Mouse (Mus musculus): ENCODE data around the gene Amz2. TPM values are rescaled to one million over a fixed set of nuclear protein-coding genes. Genes with fewer than 3 reads are reported as not detected.
"Not testable (repeated sequence)": the region's sequence is repeated elsewhere in the genome, so short reads cannot be mapped to it uniquely, and the experiment has no call there.

The Amz2 gene
- total RNA-seq, 2 experiments from 2014 or later = 61.9 to 62.2 TPM

DNA sequence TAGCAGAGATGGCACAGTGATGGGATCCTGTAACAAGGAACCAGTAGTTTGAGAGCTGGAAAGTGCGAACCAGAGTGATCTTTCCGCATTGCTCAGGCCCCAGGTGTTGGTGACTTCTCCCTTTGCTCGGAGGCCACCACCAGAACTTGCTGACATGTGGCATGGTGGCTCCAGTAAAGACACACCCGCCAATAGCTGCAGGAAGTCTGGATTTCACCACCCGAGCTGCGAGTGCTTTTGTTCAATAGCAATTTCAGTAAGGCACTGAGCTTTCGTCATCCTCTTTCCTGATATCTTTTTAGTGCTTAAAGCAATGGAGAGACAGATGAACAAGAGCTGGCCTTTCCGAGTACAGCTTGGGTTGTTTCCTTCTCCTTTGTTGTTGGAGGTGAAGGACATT, 54.7 kb downstream of the Amz2 start:
- no peak for DNase-seq (ENCODE audit: low spot score in 2 of 2)
- intact Hi-C loops (cut with DNase I) = no loop called here

DNA sequence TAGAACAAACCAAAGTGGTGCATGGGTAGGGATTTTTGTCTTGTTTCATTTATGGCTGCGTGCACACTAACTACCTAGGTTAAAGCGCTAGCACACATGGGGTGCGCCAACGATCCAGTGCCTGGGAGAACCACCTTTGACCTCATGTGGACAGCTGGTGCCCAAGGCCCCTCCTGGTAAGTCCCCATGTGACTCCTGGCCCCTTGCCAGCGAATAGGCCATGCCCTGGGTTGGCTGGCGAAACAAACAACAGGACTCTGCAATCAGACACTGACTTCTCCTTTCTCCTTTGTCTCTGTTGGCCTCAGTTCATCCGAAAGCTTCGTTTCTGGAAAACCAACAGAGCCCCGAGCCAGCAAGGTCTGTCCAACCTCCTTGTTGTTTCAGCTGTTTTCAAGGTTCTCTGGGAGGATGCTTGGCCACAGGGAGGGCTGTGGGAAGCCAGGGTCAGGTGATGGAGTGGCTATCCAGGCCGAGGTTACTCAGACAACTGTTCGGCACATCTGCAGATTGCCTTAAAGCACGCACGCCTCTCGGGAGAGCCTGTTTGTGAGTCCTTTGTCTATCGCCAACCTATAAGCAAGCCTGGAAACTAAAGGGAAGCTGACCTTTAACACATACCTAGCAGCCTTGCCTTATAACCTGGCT, 59.8 kb downstream of the Amz2 start:
- intact Hi-C loops (cut with DNase I) = no loop called here
- peak; percentile 26 to 37 for DNase-seq (ENCODE audit: low spot score in 2 of 2)

DNA sequence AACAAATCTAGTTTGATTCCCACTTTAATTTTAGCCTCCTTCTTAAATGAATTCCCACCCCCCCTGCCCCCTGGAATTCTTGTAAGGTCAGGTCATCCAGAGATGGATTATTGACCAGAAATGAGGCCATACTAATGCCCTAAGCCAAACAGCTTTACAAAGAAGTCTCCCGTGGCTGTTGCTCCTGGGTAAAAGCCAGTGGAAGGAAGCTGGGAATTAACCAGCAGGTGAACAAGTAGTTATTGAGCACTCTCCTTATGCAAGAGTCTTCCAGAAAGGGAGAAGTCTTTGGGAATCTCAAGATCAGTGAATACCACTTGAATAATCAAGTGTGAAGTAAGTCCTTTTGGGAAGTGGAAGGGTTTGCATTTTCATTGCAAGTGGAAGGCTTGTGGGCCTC, 61.4 kb downstream of the Amz2 start:
- no peak for DNase-seq (ENCODE audit: low spot score in 2 of 2)
- intact Hi-C loops (cut with DNase I) = no loop called here

DNA sequence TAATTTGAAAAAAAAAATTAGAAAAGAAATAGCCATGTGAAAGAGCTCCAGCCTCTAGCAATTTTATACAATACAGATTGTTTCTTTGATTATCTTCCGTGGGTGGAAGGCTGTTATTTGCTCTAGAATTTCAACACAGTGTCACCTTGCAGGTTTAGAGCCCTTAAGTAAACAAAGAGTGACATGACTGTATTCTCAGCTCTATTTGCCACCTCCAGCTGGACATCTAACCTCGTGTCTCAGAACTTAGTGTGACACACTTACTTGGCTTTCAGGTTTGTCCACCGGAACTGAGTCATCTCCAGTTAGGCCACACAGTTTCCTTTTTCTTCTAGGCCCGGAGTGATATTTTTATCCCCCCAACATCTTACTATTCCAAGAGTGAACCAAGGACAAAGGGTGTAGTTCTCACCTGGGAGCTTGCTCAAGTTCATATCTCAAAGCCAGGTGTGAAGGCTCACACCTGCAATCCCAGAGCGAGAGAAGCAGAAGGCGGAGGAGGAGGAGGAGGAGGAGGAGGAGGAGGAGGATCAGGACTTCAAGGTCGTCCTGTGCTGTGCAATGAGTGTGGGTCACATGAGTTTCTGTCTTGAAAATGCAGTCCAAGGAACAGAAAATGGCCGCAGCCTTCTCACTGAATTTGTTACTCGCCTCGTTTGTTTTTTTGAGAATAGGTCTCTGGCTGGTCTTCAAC, 62.4 kb downstream of the Amz2 start:
- intact Hi-C loops (cut with DNase I) = no loop called here
- no peak for DNase-seq (ENCODE audit: low spot score in 2 of 2)

DNA sequence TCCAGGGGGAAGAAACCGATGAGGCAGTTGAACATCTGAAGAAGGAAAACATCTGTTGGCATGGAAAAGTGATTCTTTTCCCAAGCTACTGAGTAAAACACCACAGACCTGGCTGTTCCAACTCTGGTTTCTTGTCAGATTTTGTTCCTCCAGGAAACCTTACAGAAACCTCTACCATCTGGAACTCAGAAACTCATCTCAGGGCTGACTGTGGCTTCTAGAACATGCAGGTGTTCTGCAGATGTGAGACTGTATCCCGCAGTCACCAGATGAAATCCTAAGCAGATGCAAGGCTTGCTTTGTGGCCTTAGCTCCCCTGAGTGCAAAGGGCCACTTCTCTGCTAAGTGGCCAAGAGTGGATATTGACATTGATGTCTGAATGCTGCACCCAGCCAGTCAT, 64.0 kb downstream of the Amz2 start:
- DNase-seq (ENCODE audit: low spot score in 2 of 2) = no peak
- intact Hi-C loops (cut with DNase I) = no loop called here

DNA sequence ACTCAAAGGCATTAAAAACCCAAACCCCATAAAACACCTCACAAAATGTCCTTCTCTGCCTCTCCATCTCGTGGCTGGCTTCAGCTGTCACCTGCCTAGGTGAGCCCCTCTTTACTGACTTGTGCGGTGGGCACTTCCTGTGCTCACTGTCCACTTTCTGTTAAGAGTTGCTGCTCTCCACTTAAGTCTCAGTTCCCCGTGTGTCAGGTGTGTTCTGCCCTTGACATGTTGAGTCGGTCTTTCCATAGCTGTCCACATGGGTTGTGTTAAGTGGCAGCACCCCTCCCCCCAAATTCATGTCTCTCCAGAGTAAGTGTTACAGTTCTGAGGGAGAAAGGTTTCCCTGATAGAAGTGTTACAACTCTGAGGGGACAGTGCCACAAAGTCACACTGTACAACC, 66.1 kb downstream of the Amz2 start:
- DNase-seq (ENCODE audit: low spot score in 2 of 2) = no peak
- intact Hi-C loops (cut with DNase I) = no loop called here

DNA sequence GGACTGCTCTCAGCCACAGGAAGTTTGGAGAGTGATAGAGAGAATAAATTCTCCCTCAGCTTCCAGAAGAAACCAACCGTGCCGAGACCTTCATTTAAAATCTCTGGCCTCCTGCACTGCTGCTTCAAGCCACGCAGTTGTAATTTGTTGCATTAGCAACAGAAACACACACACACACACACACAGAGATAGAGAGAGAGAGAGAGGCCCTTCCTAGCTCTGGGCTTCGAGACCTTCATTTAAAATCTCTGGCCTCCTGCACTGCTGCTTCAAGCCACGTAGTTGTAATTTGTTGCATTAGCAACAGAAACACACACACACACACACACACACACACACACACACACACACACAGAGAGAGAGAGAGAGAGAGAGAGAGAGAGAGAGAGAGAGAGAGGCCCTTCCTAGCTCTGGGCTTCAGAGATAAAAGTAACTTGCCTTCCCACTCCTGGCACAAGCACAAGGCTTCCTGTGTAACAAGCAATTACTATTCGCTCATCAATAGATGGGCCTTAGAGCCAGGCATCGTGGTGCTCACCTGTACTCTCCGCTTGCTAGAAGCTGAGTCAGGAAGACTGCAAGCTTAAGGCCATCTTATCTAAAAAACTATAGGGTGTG, 67.2 kb downstream of the Amz2 start:
- intact Hi-C loops (cut with DNase I); DNase-seq (ENCODE audit: low spot score in 2 of 2): not testable (repeated sequence)

DNA sequence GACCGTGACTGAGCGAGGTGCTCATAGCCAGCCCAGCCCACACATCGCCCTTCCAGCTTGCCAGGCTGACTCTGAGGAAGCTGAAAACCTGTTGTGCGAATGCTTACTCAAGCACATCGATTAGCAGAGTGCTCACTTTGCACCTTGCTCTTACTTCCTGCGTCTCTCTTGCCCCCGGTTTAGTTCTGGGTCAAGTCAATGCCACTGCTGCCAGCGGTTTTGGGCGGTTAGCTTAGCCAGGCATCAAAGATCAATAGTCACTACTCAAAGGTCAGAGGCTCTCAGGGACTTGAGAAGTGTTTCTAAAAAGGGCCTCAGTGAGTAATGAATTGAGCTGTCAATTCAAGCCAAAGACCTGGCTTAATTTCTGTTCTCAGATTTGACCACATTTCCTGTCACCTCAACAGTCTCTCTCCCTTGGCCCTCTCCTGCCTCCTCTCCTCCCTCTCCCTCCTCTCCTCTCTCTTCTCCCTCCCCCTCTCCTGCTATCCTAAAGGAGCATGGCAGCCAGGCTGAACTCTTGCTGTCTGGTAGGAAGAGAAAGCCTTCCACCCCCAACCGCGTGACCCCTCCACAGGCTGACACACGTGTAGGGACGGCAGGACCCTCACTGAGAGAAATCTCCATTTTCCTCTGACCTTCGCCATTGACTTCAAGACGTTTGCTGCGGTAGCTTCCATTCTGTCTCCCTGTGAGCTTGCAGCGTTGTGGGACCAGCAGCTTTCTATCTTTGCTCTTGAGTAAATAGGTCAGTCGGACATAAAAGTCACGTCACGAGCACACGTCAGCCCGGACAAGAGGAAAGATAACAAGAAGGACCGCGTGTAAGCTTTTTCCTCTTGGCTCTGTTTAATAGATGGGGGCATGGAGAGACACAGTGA, 69.4 kb downstream of the Amz2 start:
- DNase-seq (ENCODE audit: low spot score in 2 of 2) = no peak
- intact Hi-C loops (cut with DNase I) = no loop called here

DNA sequence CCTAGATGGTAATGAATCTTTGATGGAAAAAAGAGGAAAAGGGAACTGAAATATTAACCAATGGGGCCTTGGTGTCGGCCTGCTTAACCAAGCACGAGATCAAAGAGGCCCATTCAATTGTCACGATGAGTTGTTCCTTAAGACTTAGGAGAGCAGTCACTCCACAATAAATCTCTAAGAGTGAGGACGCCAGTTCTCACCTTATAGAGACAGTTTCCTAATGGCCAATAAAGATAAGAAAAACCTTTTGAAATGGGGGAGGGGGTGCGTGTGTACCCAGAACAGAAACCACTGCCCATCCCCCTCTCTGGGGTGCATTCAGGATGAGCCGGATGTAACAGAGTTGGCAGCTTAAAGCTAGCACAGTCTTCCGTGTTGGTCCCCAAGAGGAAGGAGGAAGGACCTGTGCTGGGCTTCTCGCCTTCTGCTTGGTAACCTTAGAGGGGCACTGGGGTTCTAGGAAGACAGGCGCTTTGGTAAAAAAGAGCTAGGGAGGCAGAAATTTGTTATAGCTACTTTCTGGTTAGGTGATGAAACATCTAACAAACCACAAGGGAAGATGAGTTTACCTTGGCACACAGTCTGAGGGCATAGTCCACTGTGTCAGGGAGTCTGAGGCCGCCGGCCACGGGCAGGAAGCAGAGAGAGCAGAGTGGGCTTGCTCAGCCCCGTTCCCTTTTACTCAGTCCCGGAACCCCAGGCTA, 70.2 kb downstream of the Amz2 start:
- DNase-seq (ENCODE audit: low spot score in 2 of 2) = no peak
- intact Hi-C loops (cut with DNase I) = no loop called here

DNA sequence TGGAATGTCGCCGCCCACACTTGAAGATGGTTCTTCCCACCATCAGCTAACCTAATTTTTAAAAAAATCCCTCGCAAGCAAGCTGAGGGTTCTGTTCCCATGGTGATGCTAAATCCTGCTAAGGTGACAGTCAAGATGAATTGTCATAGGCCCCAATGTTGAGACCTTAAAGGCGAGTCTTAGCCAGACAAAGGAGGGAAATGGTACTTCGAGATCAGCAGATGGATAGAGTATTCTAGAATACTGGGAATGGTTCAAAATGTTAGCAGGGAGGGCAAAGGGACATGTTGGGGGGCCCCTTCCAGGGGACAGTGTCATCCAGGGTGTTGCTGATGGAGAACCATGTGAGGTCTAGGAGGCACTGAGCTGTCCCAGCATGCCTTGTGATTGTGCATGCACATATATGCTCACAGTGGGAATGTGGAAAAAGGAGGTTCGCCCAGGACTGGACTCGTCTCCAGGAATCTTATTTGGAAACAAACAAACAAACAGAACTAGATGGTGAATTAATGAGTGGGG, 70.8 kb downstream of the Amz2 start:
- no peak for DNase-seq (ENCODE audit: low spot score in 2 of 2)
- intact Hi-C loops (cut with DNase I) = no loop called here

DNA sequence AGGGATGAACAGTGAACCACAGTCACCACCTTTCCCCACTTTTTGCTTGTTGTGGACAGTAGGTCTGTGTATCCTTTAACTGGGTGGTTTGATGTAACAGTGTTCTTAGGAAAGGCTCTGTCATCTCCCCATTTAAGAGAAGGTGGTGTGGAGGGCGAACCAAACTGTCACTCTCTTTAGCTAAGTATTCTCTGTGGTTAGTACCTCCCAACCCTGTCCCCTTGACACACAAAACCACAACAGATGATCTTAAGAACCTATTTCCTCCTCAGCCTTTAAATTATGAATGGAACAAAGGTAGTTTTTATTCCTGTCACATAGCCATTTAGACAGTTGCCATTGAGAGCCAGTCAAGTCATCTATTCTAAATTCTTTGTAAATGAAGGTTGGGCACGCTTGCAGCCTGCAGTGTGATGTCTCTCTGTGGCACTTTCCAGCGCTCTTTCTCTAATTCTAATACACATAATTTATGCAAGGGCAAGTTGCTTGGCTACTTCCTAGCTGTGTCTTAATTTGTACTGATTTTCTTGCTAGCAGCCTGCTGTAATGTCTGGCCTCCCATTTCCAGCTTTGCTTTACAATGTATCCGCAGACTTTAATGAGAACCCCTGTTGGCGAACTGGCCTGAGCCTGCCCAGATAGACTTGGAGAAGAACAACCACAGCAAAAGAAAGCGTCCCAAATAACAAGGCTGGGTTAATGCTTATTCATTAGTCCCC, 71.4 kb downstream of the Amz2 start:
- DNase-seq (ENCODE audit: low spot score in 2 of 2) = no peak
- intact Hi-C loops (cut with DNase I) = no loop called here

DNA sequence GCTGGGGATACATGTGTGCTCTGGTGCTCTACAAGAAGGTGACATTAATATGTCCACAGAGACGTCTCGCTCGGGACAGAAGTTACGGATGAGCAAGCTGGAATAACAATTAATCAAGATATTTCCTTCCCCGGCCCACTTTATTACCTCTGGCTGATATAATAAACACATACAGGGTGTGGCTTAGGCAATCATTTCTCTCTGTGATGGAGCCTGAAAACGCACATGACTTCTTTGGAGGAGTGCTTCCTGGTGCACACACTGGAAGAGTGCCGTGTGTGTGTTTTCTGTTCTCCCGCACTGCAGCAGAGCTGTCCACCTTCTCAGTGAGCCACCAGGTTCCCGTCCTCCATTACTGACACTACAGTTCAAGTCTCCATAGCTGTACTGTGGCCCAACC, 72.2 kb downstream of the Amz2 start:
- intact Hi-C loops (cut with DNase I) = no loop called here
- DNase-seq (ENCODE audit: low spot score in 2 of 2) = no peak

DNA sequence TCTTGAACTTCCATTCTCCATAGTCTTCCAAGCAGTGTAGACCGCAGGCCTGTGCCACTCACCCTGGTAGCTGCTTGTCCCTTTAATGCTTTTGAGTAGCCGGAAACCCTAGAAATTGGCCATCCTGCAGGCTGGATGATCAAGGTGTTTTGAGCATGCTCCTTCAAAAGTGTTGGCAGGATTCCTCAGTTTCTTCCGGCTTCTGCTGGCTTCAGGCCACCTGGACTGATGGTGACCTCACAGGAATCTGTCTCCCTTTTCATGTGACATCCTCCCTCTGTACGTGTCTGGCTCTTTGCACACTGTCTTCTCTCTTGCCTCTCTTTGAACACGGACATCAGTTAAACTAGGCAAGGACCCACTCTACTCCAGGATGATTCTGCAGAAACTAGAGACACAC, 74.5 kb downstream of the Amz2 start:
- DNase-seq (ENCODE audit: low spot score in 2 of 2) = no peak
- intact Hi-C loops (cut with DNase I) = no loop called here

Small RNA genes within 50 kb of the gene (microRNA-seq; reads per million reads assigned to microRNA genes)
- gene Gm25540 = 0 reads per million in 2 experiments

Other genes with a start within 250 kb of the Amz2 start
- 10 to 100 TPM; 17.6 to 31.9 TPM for gene Rgs9, start 127.8 kb upstream of the Amz2 start, total RNA-seq (2021)
- gene Gna13, start 63.1 kb upstream of the Amz2 start, total RNA-seq (2021) = 10 to 100 TPM; 41.8 to 45.6 TPM
- not detected for gene 9930022D16Rik, start 12.0 kb upstream of the Amz2 start, total RNA-seq (2021)
- gene Arsg, start 47.4 kb downstream of the Amz2 start, total RNA-seq (2021) = 1 to 10 TPM; 5.9 to 7.1 TPM
- 10 to 100 TPM in 1 of 2 experiments, 1 to 10 TPM in 1; 9.6 to 11.4 TPM for gene Slc16a6, start 47.7 kb downstream of the Amz2 start, total RNA-seq (2021)
- gene Wipi1, start 186.0 kb downstream of the Amz2 start, total RNA-seq (2021) = 10 to 100 TPM; 21.8 to 22.2 TPM
- gene Prkar1a, start 223.5 kb downstream of the Amz2 start, total RNA-seq (2021) = 100 to 1,000 TPM; 470 to 506 TPM